Mouse (Mus musculus) ES-E14 (cell line): ENCODE data around the gene Xrra1. TPM values are rescaled to one million over a fixed set of nuclear protein-coding genes. Genes with fewer than 3 reads are reported as not detected.

Experiments
- DNase-seq: peaks from one replicate; pipeline ENCODE4 v3.0.0-alpha.2; 2013; ENCODE audit warnings: low read depth, low spot score
- H3K27ac ChIP-seq: 2 replicates; pipeline ENCODE4 v1.5.1; 2012; ENCODE audit warnings: low read depth, mild to moderate bottlenecking, low read length, moderate library complexity, mixed read lengths; ENCODE audit not compliant: poor library complexity, insufficient read depth, severe bottlenecking
- H3K36me3 ChIP-seq: 2 replicates; pipeline ENCODE4 v1.6.1; 2012; ENCODE audit warnings: mild to moderate bottlenecking, low read length, moderate library complexity, mixed read lengths; ENCODE audit not compliant: control insufficient read depth, poor library complexity, insufficient read depth, severe bottlenecking
- H3K4me1 ChIP-seq, 2 experiments: fragments of 150-350 bp in 1 of 2; sonication (generic) in 1 of 2; 2 replicates each; pipeline ENCODE4 v1.6.1; 2012; ENCODE audit warnings: low read length in 2 of 2, mild to moderate bottlenecking in 1 of 2, mixed read lengths in 1 of 2; ENCODE audit not compliant: control insufficient read depth in 2 of 2, insufficient read depth in 2 of 2, poor library complexity in 1 of 2
- H3K4me3 ChIP-seq, 2 experiments: fragments of 150-350 bp in 1 of 2; sonication (generic) in 1 of 2; 2 replicates each; pipeline ENCODE4 v1.5.1; 2012; ENCODE audit warnings: low read length in 2 of 2, low read depth in 1 of 2, mild to moderate bottlenecking in 1 of 2, mixed read lengths in 1 of 2; ENCODE audit not compliant: insufficient read depth in 1 of 2, poor library complexity in 1 of 2, severe bottlenecking in 1 of 2
- H3K9ac ChIP-seq: 2 replicates; pipeline ENCODE4 v1.6.1; 2012; ENCODE audit warnings: low read depth, mild to moderate bottlenecking, low read length, mixed read lengths; ENCODE audit not compliant: poor library complexity, insufficient read depth, severe bottlenecking
- H3K9me3 ChIP-seq: fragments of 150-350 bp; sonication (generic); 2 replicates; pipeline ENCODE4 v1.6.1; 2012; ENCODE audit warnings: low read depth, mild to moderate bottlenecking, low read length; ENCODE audit not compliant: control insufficient read depth, insufficient read depth
- CHD2 ChIP-seq: IDR thresholded peaks from 2 replicates; pipeline ENCODE4 v1.6.1; 2014; ENCODE audit warnings: mild to moderate bottlenecking, low read depth, low read length, inconsistent platforms
- HCFC1 ChIP-seq: IDR thresholded peaks from 2 replicates; pipeline ENCODE4 v1.6.1; 2012; ENCODE audit warnings: low read length, inconsistent platforms, borderline replicate concordance; ENCODE audit not compliant: insufficient read depth
- MAFK ChIP-seq: IDR thresholded peaks from 2 replicates; pipeline ENCODE4 v1.6.1; 2014; ENCODE audit warnings: mild to moderate bottlenecking, low read depth, low read length, inconsistent platforms; ENCODE audit not compliant: insufficient read depth
- ZC3H11A ChIP-seq: IDR thresholded peaks from 2 replicates; pipeline ENCODE4 v1.6.1; 2012; ENCODE audit warnings: low read depth, mild to moderate bottlenecking, inconsistent platforms, low read length, borderline replicate concordance
- ZNF384 ChIP-seq: IDR thresholded peaks from 2 replicates; pipeline ENCODE4 v1.6.1; 2012; ENCODE audit warnings: low read depth, low read length, inconsistent platforms
- in situ Hi-C, 2 experiments: fragments of 600-800 bp; cut with MboI; formaldehyde crosslinking; loops; one replicate each; pipeline ENCODE4 v1.15.1; 2025; ENCODE audit warnings: low sequenced_read_pairs in 2 of 2, inconsistent platforms in 1 of 2; ENCODE audit not compliant: unreplicated experiment in 2 of 2
- total RNA-seq: library from RNA; depleted of rRNA; stranded (reverse); fragments of 300-350 nt; gene quantifications from 2 replicates; pipeline ENCODE4 v1.2.3, GENCODE M21; 2012

Gene Xrra1
- total RNA-seq, 1 experiment: 0.40 TPM

GRCm38 (mm10) chr7:99945939-99946338, 87.0 kb downstream of the Xrra1 start:
- in situ Hi-C loops: no loop called here
- H3K4me1 ChIP-seq: peaks cover 0 to 2% of the 10 kb centered on the region in 2 experiments; a peak in 2 of 4 replicates
- H3K9me3 ChIP-seq: no peaks in the 10 kb centered on the region
- DNase-seq: no peak
- no peak overlapping the region for H3K9ac ChIP-seq
- H3K36me3 ChIP-seq: peaks cover 33% of the 10 kb centered on the region
- H3K27ac ChIP-seq: no peak overlapping the region
- H3K4me3 ChIP-seq: no peak overlapping the region
- TF ChIP-seq CHD2 (no peak), MAFK (peak; percentile 77), ZC3H11A (no peak), HCFC1 (no peak)

- no peak overlapping the region for H3K9ac ChIP-seq
- H3K4me3 ChIP-seq: no peak overlapping the region
- no peak for DNase-seq
- peaks cover 33% of the 10 kb centered on the region for H3K36me3 ChIP-seq
- no peak overlapping the region for H3K27ac ChIP-seq
- H3K9me3 ChIP-seq: no peaks in the 10 kb centered on the region
- TF ChIP-seq ZNF384 (no peak), ZC3H11A (no peak), CHD2 (no peak)
- in situ Hi-C loops: no loop called here
- peaks cover 0 to 2% of the 10 kb centered on the region in 2 experiments; a peak in 2 of 4 replicates for H3K4me1 ChIP-seq
Observed at GRCm38 (mm10) chr7:99946356-99946755, 87.4 kb downstream of the Xrra1 start.

- TF ChIP-seq MAFK (no peak), CHD2 (no peak), ZNF384 (no peak), HCFC1 (no peak), ZC3H11A (no peak)
- Histone ChIP-seq H3K9me3 (no peaks in the 10 kb centered on the region), H3K4me1 (peaks cover 0 to 2% of the 10 kb centered on the region in 2 experiments; a peak in 2 of 4 replicates), H3K27ac (no peak overlapping the region), H3K4me3 (no peak overlapping the region), H3K9ac (no peak overlapping the region), H3K36me3 (peaks cover 30% of the 10 kb centered on the region)
- DNase-seq: no peak
- in situ Hi-C loops: no loop called here
Observed at GRCm38 (mm10) chr7:99947329-99947728, 88.4 kb downstream of the Xrra1 start.

- TF ChIP-seq ZC3H11A: no peak
- TF ChIP-seq ZNF384: no peak
- TF ChIP-seq MAFK: no peak
- no peak for TF ChIP-seq CHD2
- TF ChIP-seq HCFC1: no peak
- no peak overlapping the region for H3K4me3 ChIP-seq
- peaks cover 3% of the 10 kb centered on the region for H3K36me3 ChIP-seq
- H3K9me3 ChIP-seq: no peaks in the 10 kb centered on the region
- DNase-seq: no peak
- no peak overlapping the region for H3K9ac ChIP-seq
- H3K4me1 ChIP-seq: 0 out of 4 replicates have a peak, but pooled peaks cover 1 to 2% of the 10 kb centered on the region in 2 experiments
- no peak overlapping the region for H3K27ac ChIP-seq
- in situ Hi-C loops: no loop called here
Observed at GRCm38 (mm10) chr7:99953442-99954098, 94.7 kb downstream of the Xrra1 start.

GRCm38 (mm10) chr7:99954212-99954611, 95.3 kb downstream of the Xrra1 start:
- no peak overlapping the region for H3K4me3 ChIP-seq
- in situ Hi-C loops: no loop called here
- H3K9ac ChIP-seq: no peak overlapping the region
- TF ChIP-seq ZNF384 (no peak), HCFC1 (no peak), CHD2 (no peak), ZC3H11A (no peak), MAFK (no peak)
- 0 out of 4 replicates have a peak, but pooled peaks cover 1 to 2% of the 10 kb centered on the region in 2 experiments for H3K4me1 ChIP-seq
- H3K9me3 ChIP-seq: no peaks in the 10 kb centered on the region
- H3K27ac ChIP-seq: no peak overlapping the region
- no peak for DNase-seq
- peaks cover 3% of the 10 kb centered on the region; the same call in 1 of the 2 replicates for H3K36me3 ChIP-seq
